Mouse (Mus musculus) midbrain, embryonic 10.5 days (tissue): ENCODE measurements around the gene Crlf1. TPM values are rescaled to one million over a fixed set of nuclear protein-coding genes. Genes with fewer than 3 reads are reported as not detected.
A peak's percentile ranks its signal among the peaks of the same experiment; 100 is the strongest.

ENCODE experiments used
- DNase-seq: peaks from one replicate; pipeline ENCODE4 v3.0.0-alpha.2; 2017; ENCODE audit warnings: low spot score
- H3K27ac ChIP-seq: fragments of 300-500 bp; sonication (generic); replicated peaks from 2 replicates; pipeline ENCODE4 v1.5.1; 2016; ENCODE audit warnings: mild to moderate bottlenecking
- H3K27me3 ChIP-seq: fragments of 300-500 bp; sonication (generic); 2 replicates; pipeline ENCODE4 v1.6.1; 2016; ENCODE audit warnings: low read depth, mild to moderate bottlenecking; ENCODE audit not compliant: poor library complexity, severe bottlenecking
- H3K36me3 ChIP-seq: fragments of 300-500 bp; sonication (generic); 2 replicates; pipeline ENCODE4 v1.6.1; 2016; ENCODE audit warnings: mild to moderate bottlenecking, moderate library complexity
- H3K4me1 ChIP-seq: fragments of 300-500 bp; sonication (generic); 2 replicates; pipeline ENCODE4 v1.6.1; 2016
- H3K4me3 ChIP-seq: fragments of 300-500 bp; sonication (generic); 2 replicates; pipeline ENCODE4 v1.5.1; 2016; ENCODE audit warnings: mild to moderate bottlenecking, moderate library complexity
- H3K9me3 ChIP-seq: fragments of 300-500 bp; sonication (generic); replicated peaks from 2 replicates; pipeline ENCODE4 v1.6.1; 2016; ENCODE audit warnings: mild to moderate bottlenecking
- WGBS: fragments of 180-500 bp; shearing (Covaris S2); methylation state at CpG from one replicate; pipeline ENCODE4 v1.1.7; 2016; 5-methylcytosine and 5-hydroxymethylcytosine counted together
- polyA plus RNA-seq: library from polyadenylated mRNA; unstranded; fragments of >200 nt; fragmentation: Nextera tagmentation; extraction: Ambion mirVana; gene quantifications from 2 replicates; pipeline ENCODE4 v1.2.1, GENCODE M21; 2016

Gene Crlf1
- polyA plus RNA-seq, 1 experiment from 2014 or later, result 2.3 TPM

GRCm38 (mm10) chr8:70476333-70477268 lies 16.4 kb upstream of the Crlf1 start, which contains the start of gene Klhl26:
Klhl26 (minus strand) TSS chr8:70476968.
- H3K27ac ChIP-seq, result peak within 1 kb of the TSS; percentile 90
- under 1% methylated on average over 52 of the region's 53 CpGs for WGBS
- DNase-seq, result peak; percentile 95
- H3K9me3 ChIP-seq, result no peaks in the 10 kb centered on the region
- peaks cover 8% of the 10 kb centered on the region; the same call in 1 of the 2 replicates for H3K36me3 ChIP-seq
- H3K4me3 ChIP-seq, result peak within 1 kb of the TSS; percentile 89
- peaks cover 27% of the 10 kb centered on the region for H3K4me1 ChIP-seq
- H3K27me3 ChIP-seq, result peaks cover 26% of the 10 kb centered on the region

- Histone ChIP-seq H3K9me3 (no peaks in the 10 kb centered on the region), H3K36me3 (peaks cover 8% of the 10 kb centered on the region; the same call in 1 of the 2 replicates), H3K4me3 (peak overlapping the region; percentile 89), H3K27ac (peak overlapping the region; percentile 90; the same call in 1 of the 2 replicates), H3K4me1 (peaks cover 27% of the 10 kb centered on the region), H3K27me3 (peaks cover 35% of the 10 kb centered on the region)
- WGBS, result 1% methylated on average over 21 of the region's 21 CpGs
- peak; percentile 40 for DNase-seq
Measured at GRCm38 (mm10) chr8:70477269-70477982, 15.5 kb upstream of the Crlf1 start.

GRCm38 (mm10) chr8:70481908-70482307 lies 11.1 kb upstream of the Crlf1 start:
- 70% methylated on average over 3 of the region's 3 CpGs for WGBS
- no peak for DNase-seq
- Histone ChIP-seq H3K4me3 (no peak overlapping the region), H3K27ac (no peak overlapping the region), H3K4me1 (peaks cover 20% of the 10 kb centered on the region), H3K27me3 (peaks cover 80% of the 10 kb centered on the region), H3K36me3 (no peaks in the 10 kb centered on the region), H3K9me3 (no peaks in the 10 kb centered on the region)

GRCm38 (mm10) chr8:70482943-70483342 lies 10.0 kb upstream of the Crlf1 start:
- Histone ChIP-seq H3K4me1 (peaks cover 21% of the 10 kb centered on the region), H3K36me3 (no peaks in the 10 kb centered on the region), H3K27ac (no peak overlapping the region), H3K4me3 (no peak overlapping the region), H3K9me3 (no peaks in the 10 kb centered on the region), H3K27me3 (peaks cover 80% of the 10 kb centered on the region)
- DNase-seq, result no peak
- WGBS, result 55% methylated on average over 2 of the region's 2 CpGs

- DNase-seq, result no peak
- peak overlapping the region; percentile 55; the same call in 1 of the 2 replicates for H3K4me3 ChIP-seq
- peaks cover 97% of the 10 kb centered on the region for H3K27me3 ChIP-seq
- H3K9me3 ChIP-seq, result no peaks in the 10 kb centered on the region
- peaks cover 54% of the 10 kb centered on the region for H3K4me1 ChIP-seq
- H3K27ac ChIP-seq, result no peak overlapping the region
- WGBS, result 51% methylated on average over 7 of the region's 7 CpGs
- no peaks in the 10 kb centered on the region for H3K36me3 ChIP-seq
Measured at GRCm38 (mm10) chr8:70486191-70486681, 6.7 kb upstream of the Crlf1 start.

- peaks cover 62% of the 10 kb centered on the region for H3K4me1 ChIP-seq
- H3K9me3 ChIP-seq, result no peaks in the 10 kb centered on the region
- peak within 1 kb of the TSS; percentile 55 for H3K4me3 ChIP-seq
- DNase-seq, result peak; percentile 45
- H3K27ac ChIP-seq, result peak within 1 kb of the TSS; percentile 67
- whole genome bisulfite sequencing, result 3% methylated on average over 33 of the region's 33 CpGs
- H3K36me3 ChIP-seq, result no peaks in the 10 kb centered on the region
- H3K27me3 ChIP-seq, result peaks cover 100% of the 10 kb centered on the region
Measured at GRCm38 (mm10) chr8:70486941-70487520, 5.9 kb upstream of the Crlf1 start, which contains the start of gene Tmem59l. Tmem59l (minus strand) TSS chr8:70487358.

GRCm38 (mm10) chr8:70487993-70488796 lies 4.8 kb upstream of the Crlf1 start:
- DNase-seq, result peak; percentile 71
- Histone ChIP-seq H3K9me3 (no peaks in the 10 kb centered on the region), H3K4me1 (peaks cover 72% of the 10 kb centered on the region), H3K27ac (peak overlapping the region; percentile 39), H3K36me3 (no peaks in the 10 kb centered on the region), H3K27me3 (peaks cover 100% of the 10 kb centered on the region), H3K4me3 (peak overlapping the region; percentile 55)
- 2% methylated on average over 55 of the region's 55 CpGs for WGBS

GRCm38 (mm10) chr8:70488931-70489470 lies 4.0 kb upstream of the Crlf1 start:
- no peaks in the 10 kb centered on the region for H3K36me3 ChIP-seq
- no peak overlapping the region; the same call in 1 of the 2 replicates for H3K27ac ChIP-seq
- H3K27me3 ChIP-seq, result peaks cover 100% of the 10 kb centered on the region
- no peaks in the 10 kb centered on the region for H3K9me3 ChIP-seq
- H3K4me1 ChIP-seq, result peaks cover 80% of the 10 kb centered on the region
- peak overlapping the region; percentile 55 for H3K4me3 ChIP-seq
- peak; percentile 29 for DNase-seq
- WGBS, result 2% methylated on average over 14 of the region's 14 CpGs

- WGBS, result under 1% methylated on average over 41 of the region's 41 CpGs
- peaks cover 100% of the 10 kb centered on the region for H3K27me3 ChIP-seq
- peak overlapping the region; percentile 55 for H3K4me3 ChIP-seq
- no peaks in the 10 kb centered on the region for H3K36me3 ChIP-seq
- peak; percentile 42 for DNase-seq
- H3K27ac ChIP-seq, result no peak overlapping the region; the same call in 1 of the 2 replicates
- peaks cover 86% of the 10 kb centered on the region for H3K4me1 ChIP-seq
- H3K9me3 ChIP-seq, result no peaks in the 10 kb centered on the region
Measured at GRCm38 (mm10) chr8:70489576-70489975, 3.4 kb upstream of the Crlf1 start.

GRCm38 (mm10) chr8:70490061-70490879 lies 2.7 kb upstream of the Crlf1 start:
- no peaks in the 10 kb centered on the region for H3K9me3 ChIP-seq
- H3K36me3 ChIP-seq, result no peaks in the 10 kb centered on the region
- H3K27me3 ChIP-seq, result peaks cover 100% of the 10 kb centered on the region
- H3K27ac ChIP-seq, result no peak overlapping the region
- DNase-seq, result peak; percentile 38
- peak overlapping the region; percentile 55 for H3K4me3 ChIP-seq
- 7% methylated on average over 10 of the region's 10 CpGs for WGBS
- H3K4me1 ChIP-seq, result peaks cover 93% of the 10 kb centered on the region
